In genomic region chr11:74673561-74673960, GRCm38 (mm10) we compare ENCODE assay signal across 17 mouse cellular contexts. TPM values are rescaled to one million over a fixed set of nuclear protein-coding genes. Genes with fewer than 3 reads are reported as not detected.
DNase-seq lines count a peak whose midpoint lies in the region; ATAC-seq and TF ChIP-seq lines count a peak whose summit lies in the region.
"Had no signal": no experiment of that assay in that cellular context is flagged by ENCODE, and none has a peak within 500 bp of the region (broad histone marks: within the 10 kb centered on the region; RNA-seq: fewer than 3 reads in every experiment).

No protein-coding gene starts in this region.

- H3K79me2 ChIP-seq in MEL (ENCODE audit: control insufficient read depth, insufficient read depth, low read length, poor library complexity): no peaks in the 10 kb centered on the region

- TF ChIP-seq EP300 in MEL (IDR thresholded peaks at IDR 0.05; ENCODE audit: low read depth in 1 of 2, low read length in 2 of 2): peak in 1 of 2 experiments; percentile 21; a peak in 1 of 4 replicates
- peak; percentile 45; the same call in 1 of the 2 replicates for TF ChIP-seq EP300 in liver, postnatal 0 days (IDR thresholded peaks at IDR 0.05; ENCODE audit: low read depth)

- H3K27me3 ChIP-seq in kidney, embryonic 16.5 days (ENCODE audit: insufficient read depth, low read length): no peaks in the 10 kb centered on the region
- H3K27me3 ChIP-seq in MEL (ENCODE audit: control insufficient read depth in 1 of 2, insufficient read depth in 2 of 2, low read length in 2 of 2): no peaks in the 10 kb centered on the region
- H3K27me3 ChIP-seq in liver, postnatal 0 days (ENCODE audit: insufficient read depth, low read length): no peaks in the 10 kb centered on the region
- H3K27me3 ChIP-seq: embryonic facial prominence, embryonic 12.5 days; intestine, embryonic 15.5 days had no signal

- H3K9me3 ChIP-seq in kidney, embryonic 16.5 days (ENCODE audit: low read length): no peaks in the 10 kb centered on the region
- H3K9me3 ChIP-seq in MEL (replicated peaks; ENCODE audit: insufficient read depth, low read length): no peaks in the 10 kb centered on the region
- H3K9me3 ChIP-seq in liver, postnatal 0 days (ENCODE audit: low read length): no peaks in the 10 kb centered on the region
- H3K9me3 ChIP-seq: embryonic facial prominence, embryonic 12.5 days; hindbrain, embryonic 10.5 days; intestine, embryonic 15.5 days had no signal

- WGBS in kidney, embryonic 16.5 days: 97% methylated on average over 1 of the region's 1 CpGs
- 38% methylated on average over 1 of the region's 1 CpGs for whole genome bisulfite sequencing in liver, postnatal 0 days (ENCODE audit: insufficient replicate concordance)

- H3K4me3 ChIP-seq in kidney, embryonic 16.5 days (ENCODE audit: low read length): no peak overlapping the region
- H3K4me3 ChIP-seq in MEL (ENCODE audit: control insufficient read depth in 1 of 2, insufficient read depth in 1 of 2, low read depth in 2 of 2, low read length in 2 of 2): no peak overlapping the region
- H3K4me3 ChIP-seq in liver, postnatal 0 days (ENCODE audit: low read depth, low read length): no peak overlapping the region
- H3K4me3 ChIP-seq: embryonic facial prominence, embryonic 12.5 days; hindbrain, embryonic 10.5 days; intestine, embryonic 15.5 days had no signal

- H3K4me1 ChIP-seq in kidney, embryonic 16.5 days (ENCODE audit: insufficient read depth, low read length): no peaks in the 10 kb centered on the region
- H3K4me1 ChIP-seq in MEL (ENCODE audit: control insufficient read depth in 1 of 2, insufficient read depth in 2 of 2, low read length in 2 of 2): peaks cover 0 to 3% of the 10 kb centered on the region in 2 experiments; a peak in 1 of 4 replicates
- H3K4me1 ChIP-seq in liver, postnatal 0 days (ENCODE audit: insufficient read depth): peaks cover 4% of the 10 kb centered on the region; the same call in 1 of the 2 replicates
- H3K4me1 ChIP-seq: embryonic facial prominence, embryonic 12.5 days; hindbrain, embryonic 10.5 days; intestine, embryonic 15.5 days had no signal

- no peak for ATAC-seq in kidney, embryonic 16.5 days (ENCODE audit: low FRiP score, low TSS enrichment)
- peak; percentile 64 for ATAC-seq in erythroblast, adult 5-6 weeks (replicated peaks; ENCODE audit: low FRiP score, poor library complexity, severe bottlenecking)
- ATAC-seq in liver, postnatal 0 days: peak; percentile 77
- ATAC-seq: intestine, embryonic 15.5 days had no signal

- TF ChIP-seq POLR2A in MEL (IDR thresholded peaks at IDR 0.05; ENCODE audit: control insufficient read depth in 1 of 2, insufficient read depth in 1 of 2, low read depth in 1 of 2, low read length in 2 of 2, poor library complexity in 1 of 2): peak in 1 of 2 experiments; percentile 29; a peak in 1 of 4 replicates

- 0 out of 2 replicates have a peak overlapping the region, but pooled peaks have one; percentile 24 for H3K27ac ChIP-seq in kidney, embryonic 16.5 days (ENCODE audit: low read length)
- H3K27ac ChIP-seq in MEL (ENCODE audit: control insufficient read depth, low read depth, low read length): no peak overlapping the region; the same call in 1 of the 2 replicates
- H3K27ac ChIP-seq in liver, postnatal 0 days (ENCODE audit: low read depth): peak overlapping the region; percentile 18; the same call in 1 of the 2 replicates
- H3K27ac ChIP-seq: embryonic facial prominence, embryonic 12.5 days; hindbrain, embryonic 10.5 days; intestine, embryonic 15.5 days had no signal

- no peak for TF ChIP-seq CTCF in MEL (IDR thresholded peaks at IDR 0.05 in 2 of 3, conservative IDR thresholded peaks at IDR 0.05 in 1 of 3; ENCODE audit: control insufficient read depth in 1 of 3, insufficient read depth in 1 of 3, low read depth in 2 of 3, low read length in 3 of 3, poor library complexity in 1 of 3, severe bottlenecking in 1 of 3)
- no peak for TF ChIP-seq CTCF in liver, postnatal 0 days (IDR thresholded peaks at IDR 0.05; ENCODE audit: low read depth)

- H3K36me3 ChIP-seq in kidney, embryonic 16.5 days (ENCODE audit: insufficient read depth, low read length): peaks cover 42% of the 10 kb centered on the region
- peaks cover 0 to 24% of the 10 kb centered on the region in 2 experiments; a peak in 3 of 4 replicates for H3K36me3 ChIP-seq in MEL (ENCODE audit: control insufficient read depth in 1 of 2, insufficient read depth in 2 of 2, low read length in 2 of 2)
- H3K36me3 ChIP-seq in liver, postnatal 0 days (replicated peaks; ENCODE audit: insufficient read depth, low read length): peaks cover 54% of the 10 kb centered on the region

- no peak for DNase-seq in kidney, postnatal 10 days
- DNase-seq in MEL (ENCODE audit: low read depth, low spot score): peak; percentile 75
- DNase-seq in liver, postnatal 0 days: no peak
- DNase-seq in right cerebral cortex, adult 18-20 months: no peak
- no peak for DNase-seq in spleen, postnatal 10 days (ENCODE audit: low spot score in 2 of 2)
- DNase-seq: cerebellum, adult 11-12 months; cerebellum, postnatal 36 days; heart, adult 18-20 months; lung, adult 18-20 months; retina, postnatal 1 day; thymus, postnatal 25 days had no signal

- no peak overlapping the region for H3K4me2 ChIP-seq in kidney, embryonic 16.5 days (replicated peaks; ENCODE audit: low read depth, low read length)
- H3K4me2 ChIP-seq in liver, postnatal 0 days (ENCODE audit: low read depth, low read length): no peak overlapping the region
- H3K4me2 ChIP-seq: embryonic facial prominence, embryonic 12.5 days; intestine, embryonic 15.5 days had no signal

- no peak overlapping the region for H3K9ac ChIP-seq in kidney, embryonic 16.5 days (replicated peaks; ENCODE audit: low read length)
- no peak overlapping the region for H3K9ac ChIP-seq in MEL (ENCODE audit: control insufficient read depth, low read depth, low read length, poor library complexity, severe bottlenecking)
- no peak overlapping the region for H3K9ac ChIP-seq in liver, postnatal 0 days (replicated peaks)
- H3K9ac ChIP-seq: embryonic facial prominence, embryonic 12.5 days; intestine, embryonic 15.5 days had no signal

- no peak for TF ChIP-seq RAD21 in MEL (IDR thresholded peaks at IDR 0.05; ENCODE audit: low read depth, low read length)

TF ChIP-seq in MEL, 35 proteins besides CTCF, POLR2A, EP300 and RAD21:
- TF ChIP-seq KAT2A (conservative IDR thresholded peaks at IDR 0.05; ENCODE audit: low read depth, low read length): no peak
- no peak for TF ChIP-seq NRF1 (IDR thresholded peaks at IDR 0.05; ENCODE audit: insufficient read depth, low read depth, low read length, poor library complexity, severe bottlenecking)
- TF ChIP-seq MAZ (IDR thresholded peaks at IDR 0.05; ENCODE audit: low read depth, low read length): no peak
- no peak for TF ChIP-seq HCFC1 (IDR thresholded peaks at IDR 0.05; ENCODE audit: low read depth, low read length)
- TF ChIP-seq TCF12 (IDR thresholded peaks at IDR 0.05; ENCODE audit: low read depth, low read length): no peak
- TF ChIP-seq NELFE (IDR thresholded peaks at IDR 0.05; ENCODE audit: low read depth, low read length): no peak
- no peak for TF ChIP-seq ZC3H11A (IDR thresholded peaks at IDR 0.05; ENCODE audit: low read depth, low read length)
- TF ChIP-seq USF1 (IDR thresholded peaks at IDR 0.05; ENCODE audit: low read depth, low read length): no peak
- TF ChIP-seq TAL1 (IDR thresholded peaks at IDR 0.05; ENCODE audit: low read length): peak; percentile 71
- no peak for TF ChIP-seq POLR2AphosphoS2 (IDR thresholded peaks at IDR 0.05; ENCODE audit: low read length)
- TF ChIP-seq ZKSCAN1 (IDR thresholded peaks at IDR 0.05; ENCODE audit: low read depth, low read length): no peak
- no peak for TF ChIP-seq BHLHE40 (IDR thresholded peaks at IDR 0.05; ENCODE audit: borderline replicate concordance, low read depth, low read length)
- TF ChIP-seq MEF2A (IDR thresholded peaks at IDR 0.05; ENCODE audit: extremely low read depth, insufficient replicate concordance, low read depth, low read length, poor library complexity, severe bottlenecking): no peak
- no peak for TF ChIP-seq E2F4 (IDR thresholded peaks at IDR 0.05; ENCODE audit: borderline replicate concordance, low read depth, low read length)
- no peak for TF ChIP-seq USF2 (IDR thresholded peaks at IDR 0.05; ENCODE audit: borderline replicate concordance in 1 of 2, insufficient read depth in 1 of 2, low read depth in 1 of 2, low read length in 2 of 2)
- TF ChIP-seq MXI1 (IDR thresholded peaks at IDR 0.05; ENCODE audit: low read depth, low read length): no peak
- TF ChIP-seq ZMIZ1 (IDR thresholded peaks at IDR 0.05; ENCODE audit: low read depth, low read length): peak; percentile 7; the same call in 1 of the 2 replicates

RNA-seq across cellular contexts. Expression of gene Cluh, which starts 24.3 kb away (rescaled TPM):
- 44.6 and 46.3 TPM in 2 replicates for polyA plus RNA-seq in kidney, embryonic 16.5 days (2015; fragmentation: Nextera tagmentation; extraction: Ambion mirVana)
- 107 and 115 TPM in 2 replicates for total RNA-seq in MEL (2012; rRNA removed)
- 100 to 1,000 TPM in 1 of 2 experiments, 10 to 100 TPM in 1; 53.8 to 135 TPM for polyA plus RNA-seq in MEL (2012; ENCODE audit: insufficient read depth in 1 of 2, insufficient read length in 2 of 2, low read depth in 1 of 2, low replicate concordance in 2 of 2, missing spikeins in 1 of 2)
- total RNA-seq in erythroblast, adult 5-6 weeks (2015; ENCODE audit: low replicate concordance): 7.3 and 8.2 TPM in 2 replicates
- 4.1 and 4.5 TPM in 2 replicates for total RNA-seq in erythroblast, adult 5-6 weeks (2017; ENCODE audit: low replicate concordance)
- 31.2 and 35.6 TPM in 2 replicates for polyA plus RNA-seq in liver, postnatal 0 days (2015; fragmentation: Nextera tagmentation; extraction: Ambion mirVana)

RNA-seq across cellular contexts. Expression of gene Pafah1b1, which starts 50.9 kb away (rescaled TPM):
- polyA plus RNA-seq in kidney, embryonic 16.5 days (2015; fragmentation: Nextera tagmentation; extraction: Ambion mirVana): 34.4 and 36.9 TPM in 2 replicates
- total RNA-seq in MEL (2012; rRNA removed): 65.8 and 67.4 TPM in 2 replicates
- 10 to 100 TPM in 1 of 2 experiments, not detected in 1; 54.5 TPM for polyA plus RNA-seq in MEL (2012; ENCODE audit: insufficient read depth in 1 of 2, insufficient read length in 2 of 2, low read depth in 1 of 2, low replicate concordance in 2 of 2, missing spikeins in 1 of 2)
- 67.9 and 70.7 TPM in 2 replicates for total RNA-seq in erythroblast, adult 5-6 weeks (2015; ENCODE audit: low replicate concordance)
- 95.6 and 112 TPM in 2 replicates for total RNA-seq in erythroblast, adult 5-6 weeks (2017; ENCODE audit: low replicate concordance)
- polyA plus RNA-seq in liver, postnatal 0 days (2015; fragmentation: Nextera tagmentation; extraction: Ambion mirVana): 24.1 and 30.1 TPM in 2 replicates

RNA-seq across cellular contexts. Expression of gene Ccdc92b, which starts 54.2 kb away (rescaled TPM):
- polyA plus RNA-seq in kidney, embryonic 16.5 days (2015; fragmentation: Nextera tagmentation; extraction: Ambion mirVana): 0.17 TPM in 2 replicates
- total RNA-seq in MEL (2012; rRNA removed): 0.12 and 0.13 TPM in 2 replicates
- polyA plus RNA-seq in MEL (2012; ENCODE audit: insufficient read depth in 1 of 2, insufficient read length in 2 of 2, low read depth in 1 of 2, low replicate concordance in 2 of 2, missing spikeins in 1 of 2): 1 to 10 TPM in 1 of 2 experiments, not detected in 1; 1.3 TPM
- total RNA-seq in erythroblast, adult 5-6 weeks (2015; ENCODE audit: low replicate concordance): 91.3 and 114 TPM in 2 replicates
- 89.9 and 92.6 TPM in 2 replicates for total RNA-seq in erythroblast, adult 5-6 weeks (2017; ENCODE audit: low replicate concordance)
- polyA plus RNA-seq in liver, postnatal 0 days (2015; fragmentation: Nextera tagmentation; extraction: Ambion mirVana): 2.2 and 2.6 TPM in 2 replicates
- total RNA-seq: neutrophil, adult 5-6 weeks had no signal
